Mouse (Mus musculus): Measurements from ENCODE around the gene Carnmt1. TPM values are rescaled to one million over a fixed set of nuclear protein-coding genes. Genes with fewer than 3 reads are reported as not detected.
A peak's percentile ranks its signal among the peaks of the same experiment; 100 is the strongest.

Carnmt1 gene
- polyA plus RNA-seq, 1 experiment from 2014 or later: 24.0 TPM

DNA sequence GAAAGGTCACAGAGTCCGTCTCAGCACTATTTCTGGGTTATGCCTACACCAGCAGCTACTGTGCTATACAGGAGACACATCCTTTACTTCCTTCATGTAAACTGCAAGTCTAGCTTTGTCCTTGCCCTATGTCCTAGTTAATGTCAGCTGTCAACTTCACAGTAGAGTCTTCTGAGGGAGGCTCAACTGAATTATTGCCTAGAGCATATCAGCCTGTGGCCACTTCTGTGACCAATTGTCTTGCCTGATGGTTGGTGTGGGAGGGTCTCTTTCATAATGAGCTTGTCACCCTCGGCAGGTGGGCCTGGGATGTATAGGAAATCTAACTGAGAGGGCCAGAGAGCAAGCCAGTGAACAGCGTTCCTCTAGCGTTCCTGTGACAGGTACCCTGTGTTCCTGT lies 27.2 kb upstream of the Carnmt1 start:
- Histone ChIP-seq H3K27ac (no peak overlapping the region), H3K4me1 (replicated peaks) (no peaks in the 10 kb centered on the region), H3K36me3 (no peaks in the 10 kb centered on the region), H3K4me3 (replicated peaks) (no peak overlapping the region), H3K4me2 (replicated peaks) (no peak overlapping the region), H3K9me3 (no peaks in the 10 kb centered on the region), H3K9ac (no peak overlapping the region), H3K27me3 (replicated peaks) (no peaks in the 10 kb centered on the region)
- WGBS: 65% methylated on average over 4 of the region's 4 CpGs
- no peak for ATAC-seq

DNA sequence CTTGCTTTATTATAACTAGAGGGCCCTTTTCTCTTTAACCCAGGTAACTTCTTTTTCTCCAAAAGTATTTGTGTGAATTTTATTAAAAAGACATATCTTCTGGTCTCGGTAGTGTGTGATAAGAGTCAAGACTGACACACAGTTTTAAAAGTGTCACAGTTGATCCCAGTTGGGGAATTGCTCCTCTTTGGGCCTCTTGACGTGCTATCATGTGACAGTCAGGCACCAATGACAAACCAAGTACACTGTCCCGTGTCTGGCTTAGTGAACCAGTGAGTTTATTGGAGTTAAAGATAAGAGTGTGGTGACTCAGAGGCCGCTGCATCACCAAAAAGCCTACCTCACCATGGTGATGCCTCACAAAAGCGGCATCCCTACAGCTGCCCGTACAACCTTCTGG lies 26.5 kb upstream of the Carnmt1 start:
- WGBS: 71% methylated on average over 6 of the region's 6 CpGs
- H3K4me1 ChIP-seq (replicated peaks): no peaks in the 10 kb centered on the region
- H3K27ac ChIP-seq: no peak overlapping the region
- H3K9me3 ChIP-seq: no peaks in the 10 kb centered on the region
- no peak overlapping the region for H3K4me2 ChIP-seq (replicated peaks)
- no peak overlapping the region for H3K9ac ChIP-seq
- no peaks in the 10 kb centered on the region for H3K36me3 ChIP-seq
- H3K4me3 ChIP-seq (replicated peaks): no peak overlapping the region
- H3K27me3 ChIP-seq (replicated peaks): no peaks in the 10 kb centered on the region
- peak; percentile 28; the same call in 1 of the 2 replicates for ATAC-seq

DNA sequence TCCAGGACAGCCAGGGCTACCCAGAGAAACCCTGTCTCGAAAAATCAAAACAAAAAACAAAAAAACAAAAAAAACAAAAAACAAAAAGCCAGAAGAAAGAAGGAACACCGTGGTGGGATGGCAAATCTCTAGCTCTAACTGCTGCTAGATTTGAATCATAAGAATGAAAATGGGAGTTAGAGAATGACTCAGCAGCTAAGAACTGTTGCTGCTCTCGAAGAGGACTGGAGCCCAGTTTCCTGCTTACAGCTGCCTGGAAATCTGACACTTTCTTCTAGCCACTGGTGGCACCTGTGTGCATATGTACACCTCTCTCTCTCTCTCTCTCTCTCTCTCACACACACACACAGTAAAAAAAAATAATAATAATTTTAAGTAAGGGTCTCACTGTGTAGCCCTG lies 24.2 kb upstream of the Carnmt1 start:
- H3K27me3 ChIP-seq (replicated peaks): no peaks in the 10 kb centered on the region
- 61% methylated on average over 3 of the region's 3 CpGs for WGBS
- no peak overlapping the region for H3K9ac ChIP-seq
- no peaks in the 10 kb centered on the region for H3K9me3 ChIP-seq
- no peak overlapping the region for H3K27ac ChIP-seq
- no peak for ATAC-seq
- no peak overlapping the region for H3K4me2 ChIP-seq (replicated peaks)
- no peaks in the 10 kb centered on the region for H3K4me1 ChIP-seq (replicated peaks)
- no peaks in the 10 kb centered on the region for H3K36me3 ChIP-seq
- H3K4me3 ChIP-seq (replicated peaks): no peak overlapping the region

DNA sequence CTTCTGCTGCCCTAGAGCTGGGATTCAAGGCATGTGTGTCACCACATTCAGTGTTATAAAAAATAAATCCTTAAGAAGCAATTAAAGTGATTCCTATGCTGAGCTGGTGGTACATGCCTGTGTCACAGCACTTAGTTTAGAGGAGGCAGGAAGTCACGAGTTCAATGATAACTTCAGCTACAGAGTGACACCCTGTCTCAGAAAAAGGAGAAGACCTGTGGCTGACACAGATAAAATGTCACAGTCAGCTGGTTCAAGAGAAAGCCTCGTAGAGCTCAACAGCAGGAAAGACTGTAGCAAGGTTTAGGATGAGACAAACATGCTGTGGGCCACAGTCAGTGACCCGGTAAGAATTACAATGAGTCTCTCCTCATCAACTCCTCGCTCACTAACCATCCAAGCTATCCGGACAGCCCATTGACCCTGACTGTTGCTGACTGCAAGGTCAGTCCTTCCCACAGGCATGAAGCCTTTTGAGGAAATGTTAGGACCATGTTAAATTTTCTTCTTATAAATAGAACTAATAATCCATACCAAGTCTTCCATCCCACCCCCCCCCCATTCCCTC lies 23.6 kb upstream of the Carnmt1 start:
- no peak overlapping the region for H3K9ac ChIP-seq
- H3K27me3 ChIP-seq (replicated peaks): no peaks in the 10 kb centered on the region
- H3K36me3 ChIP-seq: no peaks in the 10 kb centered on the region
- H3K4me3 ChIP-seq (replicated peaks): no peak overlapping the region
- H3K27ac ChIP-seq: no peak overlapping the region
- no peak overlapping the region for H3K4me2 ChIP-seq (replicated peaks)
- no peaks in the 10 kb centered on the region for H3K4me1 ChIP-seq (replicated peaks)
- no peak for ATAC-seq
- 71% methylated on average over 5 of the region's 5 CpGs for WGBS
- no peaks in the 10 kb centered on the region for H3K9me3 ChIP-seq

DNA sequence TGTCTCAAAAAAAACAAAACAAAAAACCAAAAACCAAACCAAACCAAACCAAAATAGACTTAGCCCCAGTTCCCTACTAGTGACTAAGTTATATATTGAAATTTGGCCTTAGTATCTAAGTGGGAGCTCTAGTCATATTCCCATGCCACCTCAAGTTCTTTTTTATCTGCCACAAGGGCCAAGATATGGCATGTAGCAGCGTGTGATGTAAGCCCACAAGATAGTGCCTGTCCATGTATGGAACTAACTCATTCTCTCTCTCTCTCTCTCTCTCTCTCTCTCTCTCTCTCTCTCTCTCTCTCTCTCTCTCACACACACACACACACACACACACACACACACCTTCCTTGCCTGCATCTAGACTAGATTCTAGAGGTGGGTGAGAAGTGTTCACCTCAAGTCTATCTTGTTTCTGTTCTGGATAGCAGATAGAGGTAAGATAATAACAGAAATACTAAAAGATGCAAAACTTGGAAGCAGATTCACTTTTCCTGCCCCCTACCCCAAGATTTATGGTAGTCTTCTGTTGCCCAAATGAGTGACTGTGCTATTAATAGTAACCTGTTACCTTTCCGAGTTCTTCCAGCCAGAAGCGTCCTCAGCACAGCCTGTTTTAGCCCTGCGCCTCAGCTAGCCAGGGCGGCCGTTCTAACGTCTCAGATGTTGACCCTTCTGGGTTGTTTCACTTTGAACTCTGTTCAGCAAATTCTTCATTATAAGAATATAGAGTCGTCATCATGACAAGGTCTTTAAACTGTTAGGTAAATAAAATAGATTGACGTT lies 22.6 kb upstream of the Carnmt1 start:
- Histone ChIP-seq H3K9ac (no peak overlapping the region), H3K36me3 (no peaks in the 10 kb centered on the region), H3K4me2 (replicated peaks) (no peak overlapping the region), H3K27me3 (replicated peaks) (no peaks in the 10 kb centered on the region), H3K27ac (no peak overlapping the region), H3K4me1 (replicated peaks) (no peaks in the 10 kb centered on the region), H3K9me3 (no peaks in the 10 kb centered on the region), H3K4me3 (replicated peaks) (no peak overlapping the region)
- WGBS: 45% methylated on average over 9 of the region's 9 CpGs
- no peak for ATAC-seq

DNA sequence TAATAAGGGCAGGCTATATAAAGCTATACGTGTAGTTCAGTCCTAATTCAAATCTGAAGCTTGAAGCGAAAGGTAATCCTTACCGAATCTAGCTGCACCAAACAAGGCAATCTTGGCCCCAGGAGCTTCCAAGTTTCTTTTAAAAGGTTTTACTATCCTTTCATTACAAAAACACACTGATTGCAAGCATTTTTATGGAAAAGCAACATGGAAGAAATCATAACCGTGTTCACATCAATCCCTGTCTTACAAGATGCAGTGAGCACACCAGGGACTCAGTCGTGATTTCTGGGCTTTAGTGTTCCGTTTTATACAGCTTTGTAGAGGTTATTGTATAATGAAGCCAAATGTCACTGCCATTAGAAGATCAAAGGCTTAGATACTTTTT lies 22.0 kb upstream of the Carnmt1 start:
- 81% methylated on average over 6 of the region's 6 CpGs for WGBS
- no peaks in the 10 kb centered on the region for H3K27me3 ChIP-seq (replicated peaks)
- 0 out of 2 replicates have a peak, but pooled peaks cover under 1% of the 10 kb centered on the region for H3K4me1 ChIP-seq (replicated peaks)
- H3K36me3 ChIP-seq: no peaks in the 10 kb centered on the region
- no peaks in the 10 kb centered on the region for H3K9me3 ChIP-seq
- H3K4me3 ChIP-seq (replicated peaks): no peak overlapping the region
- H3K4me2 ChIP-seq (replicated peaks): no peak overlapping the region
- H3K27ac ChIP-seq: no peak overlapping the region
- H3K9ac ChIP-seq: no peak overlapping the region
- no peak for ATAC-seq

DNA sequence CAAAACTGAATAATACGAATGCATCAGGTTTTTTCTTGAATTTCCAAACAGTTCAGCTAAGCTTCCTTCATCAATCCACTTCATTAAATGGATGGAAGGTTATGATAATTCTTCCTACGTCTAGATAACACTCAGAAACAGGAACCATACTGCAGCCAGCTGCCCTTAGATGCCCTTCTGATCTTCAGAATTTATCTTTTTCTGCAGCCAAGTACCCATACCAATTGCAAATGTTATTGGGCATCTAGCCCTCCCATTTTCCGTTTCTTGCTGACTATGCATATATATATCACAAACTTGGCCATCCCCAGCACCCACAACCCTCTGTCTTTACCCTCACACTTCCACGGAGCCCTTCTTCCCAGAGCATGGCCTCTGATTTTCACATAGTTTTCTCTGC lies 20.6 kb upstream of the Carnmt1 start:
- WGBS: 83% methylated on average over 4 of the region's 4 CpGs
- Histone ChIP-seq H3K27ac (no peak overlapping the region), H3K36me3 (no peaks in the 10 kb centered on the region), H3K9ac (no peak overlapping the region), H3K9me3 (no peaks in the 10 kb centered on the region), H3K4me1 (replicated peaks) (0 out of 2 replicates have a peak, but pooled peaks cover 3% of the 10 kb centered on the region), H3K4me3 (replicated peaks) (no peak overlapping the region), H3K27me3 (replicated peaks) (no peaks in the 10 kb centered on the region), H3K4me2 (replicated peaks) (no peak overlapping the region)
- ATAC-seq: no peak

DNA sequence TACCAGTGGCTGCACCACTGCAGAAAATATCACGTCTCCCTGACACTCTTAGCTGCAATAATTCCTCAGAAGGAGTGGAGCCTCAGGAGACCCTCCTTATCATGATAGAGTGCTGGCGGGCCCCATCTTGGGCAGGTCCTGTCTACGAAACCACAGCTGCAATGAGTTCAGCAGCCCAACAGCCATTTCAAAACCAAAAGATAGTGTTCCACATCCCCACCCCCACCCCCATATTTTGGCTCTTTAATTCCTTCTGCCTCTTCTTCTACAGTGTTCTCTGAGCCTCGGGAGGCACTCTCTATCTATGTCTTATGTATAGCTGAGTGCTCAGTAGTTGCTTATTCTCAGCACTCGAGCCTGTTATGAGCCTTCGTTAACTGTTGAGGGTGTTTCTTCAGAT lies 20.1 kb upstream of the Carnmt1 start:
- H3K27me3 ChIP-seq (replicated peaks): no peaks in the 10 kb centered on the region
- H3K4me1 ChIP-seq (replicated peaks): 0 out of 2 replicates have a peak, but pooled peaks cover 3% of the 10 kb centered on the region
- no peak overlapping the region for H3K4me3 ChIP-seq (replicated peaks)
- H3K36me3 ChIP-seq: no peaks in the 10 kb centered on the region
- ATAC-seq: no peak
- WGBS: 69% methylated on average over 6 of the region's 6 CpGs
- H3K9me3 ChIP-seq: no peaks in the 10 kb centered on the region
- no peak overlapping the region for H3K9ac ChIP-seq
- no peak overlapping the region for H3K27ac ChIP-seq
- no peak overlapping the region for H3K4me2 ChIP-seq (replicated peaks)

DNA sequence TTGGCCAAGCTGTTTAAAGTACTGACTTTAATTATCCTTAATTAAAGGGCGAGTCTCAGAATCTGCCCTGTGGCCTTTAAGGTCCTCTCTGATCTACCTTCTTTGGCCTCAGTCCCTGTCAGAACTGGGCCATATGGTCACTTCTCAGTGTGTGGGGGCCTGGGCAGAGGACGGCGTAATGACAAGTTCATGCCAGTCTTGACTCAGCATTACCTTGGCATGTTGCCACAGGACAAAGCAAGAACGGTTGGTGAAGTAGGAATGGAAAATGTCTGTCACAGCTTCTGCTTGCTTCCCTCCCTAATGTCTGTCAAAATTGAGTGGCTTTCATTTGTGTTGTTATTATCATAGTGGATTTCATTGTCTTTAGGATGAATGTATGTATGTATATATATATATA lies 18.0 kb upstream of the Carnmt1 start:
- H3K4me2 ChIP-seq (replicated peaks): no peak overlapping the region
- ATAC-seq: no peak
- H3K36me3 ChIP-seq: no peaks in the 10 kb centered on the region
- H3K9me3 ChIP-seq: no peaks in the 10 kb centered on the region
- no peak overlapping the region for H3K9ac ChIP-seq
- H3K4me3 ChIP-seq (replicated peaks): no peak overlapping the region
- no peaks in the 10 kb centered on the region for H3K27me3 ChIP-seq (replicated peaks)
- WGBS: 79% methylated on average over 4 of the region's 4 CpGs
- H3K27ac ChIP-seq: no peak overlapping the region
- H3K4me1 ChIP-seq (replicated peaks): 0 out of 2 replicates have a peak, but pooled peaks cover 3% of the 10 kb centered on the region

DNA sequence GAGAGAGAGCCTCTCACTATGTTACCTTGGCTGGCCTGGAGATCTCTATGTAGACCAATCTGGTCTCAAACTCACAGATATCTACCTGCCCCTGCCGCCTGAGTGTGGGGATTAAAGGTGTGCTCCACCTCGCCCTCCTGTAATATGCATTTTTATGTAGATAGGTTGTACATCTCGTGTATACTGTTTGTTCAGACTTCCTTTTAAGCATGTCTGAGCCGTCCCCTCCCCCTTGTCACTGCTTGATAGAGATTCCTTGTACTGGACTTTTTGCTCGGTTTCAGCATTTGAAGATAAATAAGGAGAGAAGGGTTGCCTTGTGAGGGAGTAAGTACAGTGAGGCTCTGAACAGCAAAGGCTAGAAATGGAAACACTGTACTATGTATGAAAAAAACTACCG lies 17.5 kb upstream of the Carnmt1 start:
- Histone ChIP-seq H3K4me3 (replicated peaks) (no peak overlapping the region), H3K9me3 (no peaks in the 10 kb centered on the region), H3K27ac (no peak overlapping the region), H3K36me3 (no peaks in the 10 kb centered on the region), H3K9ac (no peak overlapping the region), H3K27me3 (replicated peaks) (no peaks in the 10 kb centered on the region), H3K4me1 (replicated peaks) (0 out of 2 replicates have a peak, but pooled peaks cover 3% of the 10 kb centered on the region), H3K4me2 (replicated peaks) (no peak overlapping the region)
- 73% methylated on average over 6 of the region's 6 CpGs for WGBS
- ATAC-seq: no peak

DNA sequence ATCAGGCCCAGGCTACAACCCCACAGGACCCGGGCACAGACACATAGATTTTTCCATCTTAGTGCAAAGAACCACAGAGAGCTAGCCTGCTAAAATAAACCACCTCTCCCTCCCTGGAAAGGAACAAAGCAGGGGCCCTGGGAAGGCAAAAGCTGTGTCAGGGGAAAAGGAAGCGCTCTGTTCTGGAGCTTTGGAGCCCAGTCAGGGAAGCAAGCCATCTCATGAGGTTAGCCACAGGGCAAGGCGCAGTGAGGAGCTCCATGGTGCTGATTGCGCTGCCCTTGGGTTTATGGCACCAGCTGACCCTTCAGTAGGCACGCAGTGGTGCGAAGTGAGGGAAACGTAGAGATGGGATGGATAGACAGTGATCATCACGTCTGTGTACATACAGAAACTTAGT lies 16.2 kb upstream of the Carnmt1 start:
- WGBS: 79% methylated on average over 8 of the region's 8 CpGs
- no peak overlapping the region for H3K4me2 ChIP-seq (replicated peaks)
- no peak overlapping the region for H3K4me3 ChIP-seq (replicated peaks)
- H3K27ac ChIP-seq: no peak overlapping the region
- H3K9ac ChIP-seq: no peak overlapping the region
- no peak for ATAC-seq
- no peaks in the 10 kb centered on the region for H3K27me3 ChIP-seq (replicated peaks)
- 0 out of 2 replicates have a peak, but pooled peaks cover 3% of the 10 kb centered on the region for H3K4me1 ChIP-seq (replicated peaks)
- no peaks in the 10 kb centered on the region for H3K36me3 ChIP-seq
- H3K9me3 ChIP-seq: no peaks in the 10 kb centered on the region

DNA sequence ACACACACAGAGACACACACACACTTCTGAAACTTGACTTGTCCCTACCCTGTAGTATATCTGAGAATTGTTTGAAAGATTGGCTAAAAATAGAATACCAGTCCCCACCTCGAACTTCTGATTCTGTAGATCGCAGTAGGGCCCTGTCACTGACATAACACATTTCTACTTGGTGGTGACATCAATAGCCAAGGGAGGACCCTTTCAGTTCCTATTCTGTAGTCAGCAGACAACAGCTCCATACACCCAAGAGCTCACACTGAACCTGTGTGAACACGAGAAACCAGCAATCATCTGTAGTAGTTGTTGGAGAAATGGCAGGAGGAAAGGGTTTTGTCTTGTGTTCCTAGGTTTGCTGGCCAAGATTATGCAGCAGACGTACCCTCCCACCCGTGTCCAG lies 15.6 kb upstream of the Carnmt1 start:
- H3K9me3 ChIP-seq: no peaks in the 10 kb centered on the region
- H3K4me3 ChIP-seq (replicated peaks): no peak overlapping the region
- H3K4me2 ChIP-seq (replicated peaks): no peak overlapping the region
- H3K27me3 ChIP-seq (replicated peaks): no peaks in the 10 kb centered on the region
- WGBS: 58% methylated on average over 5 of the region's 5 CpGs
- no peak for ATAC-seq
- 0 out of 2 replicates have a peak, but pooled peaks cover 3% of the 10 kb centered on the region for H3K4me1 ChIP-seq (replicated peaks)
- H3K9ac ChIP-seq: no peak overlapping the region
- no peak overlapping the region for H3K27ac ChIP-seq
- H3K36me3 ChIP-seq: no peaks in the 10 kb centered on the region

DNA sequence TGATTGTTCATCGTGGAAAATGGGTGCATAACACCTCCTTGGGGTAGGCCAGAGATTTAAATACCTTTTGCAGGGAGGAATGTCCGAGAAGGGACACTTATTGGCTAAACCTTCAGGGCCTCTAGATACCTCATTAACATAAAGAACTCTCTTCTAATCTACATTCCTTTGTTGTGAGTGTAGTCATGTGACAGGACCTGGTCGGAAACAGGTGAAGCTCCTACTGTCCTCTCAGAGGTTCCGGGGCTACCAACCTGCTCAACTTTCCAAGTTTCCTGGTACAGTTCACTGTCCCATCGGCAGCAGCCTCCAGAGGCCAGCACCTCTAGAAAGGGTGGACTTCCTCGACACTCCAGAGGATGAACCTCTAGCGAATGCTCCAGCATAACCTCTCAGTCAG lies 14.6 kb upstream of the Carnmt1 start:
- Histone ChIP-seq H3K36me3 (no peaks in the 10 kb centered on the region), H3K9me3 (no peaks in the 10 kb centered on the region), H3K4me3 (replicated peaks) (no peak overlapping the region), H3K9ac (no peak overlapping the region), H3K4me1 (replicated peaks) (0 out of 2 replicates have a peak, but pooled peaks cover 3% of the 10 kb centered on the region), H3K27ac (no peak overlapping the region), H3K27me3 (replicated peaks) (no peaks in the 10 kb centered on the region), H3K4me2 (replicated peaks) (no peak overlapping the region)
- WGBS: 77% methylated on average over 7 of the region's 7 CpGs
- ATAC-seq: no peak

All from intestine, embryonic 15.5 days (tissue).